Mouse (Mus musculus) heart, adult 2 months (tissue): ENCODE results near the gene Npc1l1. TPM values are rescaled to one million over a fixed set of nuclear protein-coding genes. Genes with fewer than 3 reads are reported as not detected.

Source experiments
- DNase-seq, 2 experiments: peaks; one replicate each; pipeline ENCODE4 v3.0.0; 2021
- H3K27ac ChIP-seq: fragments of 200-600 bp; 2 replicates; pipeline ENCODE4 v1.8.1; 2022
- H3K27me3 ChIP-seq: fragments of 200-500 bp; 2 replicates; pipeline ENCODE4 v1.6.1; 2012; ENCODE audit warnings: mild to moderate bottlenecking, low read length, inconsistent platforms, mixed read lengths; ENCODE audit not compliant: control insufficient read depth, insufficient read depth
- H3K36me3 ChIP-seq: fragments of 200-500 bp; 2 replicates; pipeline ENCODE4 v1.6.1; 2012; ENCODE audit warnings: low read length, inconsistent platforms; ENCODE audit not compliant: control insufficient read depth, insufficient read depth
- H3K4me1 ChIP-seq: fragments of 200-500 bp; 2 replicates; pipeline ENCODE4 v1.6.1; 2011; ENCODE audit warnings: low read length; ENCODE audit not compliant: control insufficient read depth, insufficient read depth
- H3K4me3 ChIP-seq: fragments of 200-600 bp; 2 replicates; pipeline ENCODE4 v1.8.1; 2022
- H3K79me2 ChIP-seq: fragments of 200-500 bp; replicated peaks from 2 replicates; pipeline ENCODE4 v1.6.1; 2012; ENCODE audit warnings: mild to moderate bottlenecking, inconsistent platforms, low read length, moderate library complexity, mixed read lengths; ENCODE audit not compliant: control insufficient read depth, insufficient read depth
- H3K9ac ChIP-seq: fragments of 200-500 bp; 2 replicates; pipeline ENCODE4 v1.6.1; 2012; ENCODE audit warnings: low read depth, mild to moderate bottlenecking, control low read depth, inconsistent platforms, low read length, mixed read lengths
- CTCF ChIP-seq: fragments of 200-600 bp; IDR thresholded peaks from 2 replicates; pipeline ENCODE4 v1.8.1; 2022; ENCODE audit warnings: antibody characterized with exemption, mild to moderate bottlenecking, moderate library complexity
- EP300 ChIP-seq: fragments of 200-500 bp; IDR thresholded peaks from 2 replicates; pipeline ENCODE4 v1.6.1; 2011; ENCODE audit warnings: low read depth, low read length, control low read depth; ENCODE audit not compliant: insufficient read depth
- POLR2A ChIP-seq: fragments of 200-500 bp; IDR thresholded peaks from 2 replicates; pipeline ENCODE4 v1.6.1; 2011; ENCODE audit warnings: mild to moderate bottlenecking, low read depth, low read length, control low read depth; ENCODE audit not compliant: insufficient read depth
- WGBS: fragments of 180-500 bp; shearing (Covaris S2); methylation state at CpG from one replicate; pipeline ENCODE4 v1.1.7; 2018; 5-methylcytosine and 5-hydroxymethylcytosine counted together
- intact Hi-C: fragments of 180-260 bp; cut with DNase I; formaldehyde crosslinking; loops from one replicate; pipeline ENCODE4 v1.15.1; 2025
- long read RNA-seq: library from polyadenylated mRNA; stranded (forward); transcript quantifications from one replicate; pipeline ENCODE4 v2.0.0, GENCODE M21; 2021
- polyA plus RNA-seq: library from polyadenylated mRNA; depleted of rRNA; stranded (reverse); fragments of >200 nt; gene quantifications from 2 replicates; pipeline ENCODE4 v1.2.3, GENCODE M21; 2012; rRNA removed
- total RNA-seq, 2 experiments: library from RNA; stranded (reverse); gene quantifications; 2 replicates each; pipeline ENCODE4 v1.2.3; 2021

The Npc1l1 gene
- total RNA-seq (under 1 TPM in 1 of 2 experiments, not detected in 1; 0.08 TPM), polyA plus RNA-seq (0.25 and 0.38 TPM in 2 replicates)
- long read RNA-seq: 0 reads

GRCm38 (mm10) chr11:6230012-6230411 lies at the start of gene Npc1l1:
Npc1l1 (minus strand) TSS chr11:6230143.
- no peak for DNase-seq
- H3K4me1 ChIP-seq: no peaks in the 10 kb centered on the region
- WGBS: 71% methylated on average over 7 of the region's 7 CpGs
- H3K4me3 ChIP-seq: no peak within 1 kb of the TSS
- intact Hi-C loops: no loop called here
- no peak within 1 kb of the TSS for H3K27ac ChIP-seq
- no peaks in the 10 kb centered on the region for H3K79me2 ChIP-seq
- H3K36me3 ChIP-seq: no peaks in the 10 kb centered on the region
- no peak within 1 kb of the TSS for H3K9ac ChIP-seq
- H3K27me3 ChIP-seq: no peaks in the 10 kb centered on the region
- no peak for TF ChIP-seq EP300
- TF ChIP-seq CTCF: no peak
- TF ChIP-seq POLR2A: no peak

GRCm38 (mm10) chr11:6276466-6276865 lies 46.5 kb upstream of the Npc1l1 start:
- intact Hi-C loops: no loop called here
- H3K4me1 ChIP-seq: peaks cover 9% of the 10 kb centered on the region
- no peaks in the 10 kb centered on the region for H3K79me2 ChIP-seq
- no peak overlapping the region for H3K9ac ChIP-seq
- H3K36me3 ChIP-seq: no peaks in the 10 kb centered on the region; the same call in 1 of the 2 replicates
- no peak overlapping the region for H3K27ac ChIP-seq
- WGBS: 71% methylated on average over 3 of the region's 3 CpGs
- no peaks in the 10 kb centered on the region for H3K27me3 ChIP-seq
- TF ChIP-seq POLR2A (no peak), CTCF (no peak), EP300 (no peak)
- H3K4me3 ChIP-seq: no peak overlapping the region
- no peak for DNase-seq

- peak overlapping the region; percentile 58 for H3K9ac ChIP-seq
- H3K4me3 ChIP-seq: peak overlapping the region; percentile 75
- H3K4me1 ChIP-seq: peaks cover 9% of the 10 kb centered on the region
- peak overlapping the region; percentile 82 for H3K27ac ChIP-seq
- no peak for TF ChIP-seq POLR2A
- TF ChIP-seq EP300: no peak
- TF ChIP-seq CTCF: no peak
- no peaks in the 10 kb centered on the region for H3K79me2 ChIP-seq
- H3K27me3 ChIP-seq: no peaks in the 10 kb centered on the region
- DNase-seq: no peak
- no peaks in the 10 kb centered on the region; the same call in 1 of the 2 replicates for H3K36me3 ChIP-seq
- intact Hi-C loops: loop anchor here (2.0 kb wide), 1 partner anchor 16 kb away; the partner anchor contains the start of gene Ogdh
- 31% methylated on average over 7 of the region's 7 CpGs for WGBS
Observed at GRCm38 (mm10) chr11:6275094-6275484, 45.1 kb upstream of the Npc1l1 start.

- peak within 1 kb of the TSS; percentile 74 for H3K9ac ChIP-seq
- TF ChIP-seq POLR2A (peak; percentile 99), CTCF (peak; percentile 88), EP300 (peak; percentile 71; the same call in 1 of the 2 replicates)
- no peaks in the 10 kb centered on the region; the same call in 1 of the 2 replicates for H3K36me3 ChIP-seq
- H3K4me1 ChIP-seq: peaks cover 9% of the 10 kb centered on the region
- H3K27ac ChIP-seq: peak within 1 kb of the TSS; percentile 82
- intact Hi-C loops: loop anchor here (2.0 kb wide), 1 partner anchor 16 kb away; the partner anchor contains the start of gene Ogdh
- H3K27me3 ChIP-seq: no peaks in the 10 kb centered on the region
- DNase-seq: peak; percentile 97 to 99
- H3K4me3 ChIP-seq: peak within 1 kb of the TSS; percentile 75
- H3K79me2 ChIP-seq: no peaks in the 10 kb centered on the region
- under 1% methylated on average over 39 of the region's 39 CpGs for WGBS
Observed at GRCm38 (mm10) chr11:6274387-6275093, 44.6 kb upstream of the Npc1l1 start, which contains the start of gene Tmed4. Tmed4 (minus strand) TSS chr11:6274870.

GRCm38 (mm10) chr11:6273607-6274006 lies 43.7 kb upstream of the Npc1l1 start:
- Histone ChIP-seq H3K36me3 (no peaks in the 10 kb centered on the region; the same call in 1 of the 2 replicates), H3K4me1 (peaks cover 9% of the 10 kb centered on the region), H3K27me3 (no peaks in the 10 kb centered on the region), H3K27ac (no peak overlapping the region; the same call in 1 of the 2 replicates), H3K79me2 (no peaks in the 10 kb centered on the region), H3K9ac (peak overlapping the region; percentile 74; the same call in 1 of the 2 replicates), H3K4me3 (peak overlapping the region; percentile 75)
- intact Hi-C loops: loop anchor here (2.0 kb wide), 1 partner anchor 17 kb away; the partner anchor contains the start of gene Ogdh
- no peak for DNase-seq
- WGBS: 26% methylated on average over 11 of the region's 11 CpGs
- TF ChIP-seq EP300: no peak
